Mouse (Mus musculus) heart, adult 11 months (tissue): ENCODE results near the gene Eef1g.
"Not testable (repeated sequence)": the region's sequence is repeated elsewhere in the genome, so short reads cannot be mapped to it uniquely, and the experiment has no call there.

Experiments
- DNase-seq: peaks from one replicate; pipeline ENCODE4 v3.0.0; 2022

Gene Eef1g

DNA sequence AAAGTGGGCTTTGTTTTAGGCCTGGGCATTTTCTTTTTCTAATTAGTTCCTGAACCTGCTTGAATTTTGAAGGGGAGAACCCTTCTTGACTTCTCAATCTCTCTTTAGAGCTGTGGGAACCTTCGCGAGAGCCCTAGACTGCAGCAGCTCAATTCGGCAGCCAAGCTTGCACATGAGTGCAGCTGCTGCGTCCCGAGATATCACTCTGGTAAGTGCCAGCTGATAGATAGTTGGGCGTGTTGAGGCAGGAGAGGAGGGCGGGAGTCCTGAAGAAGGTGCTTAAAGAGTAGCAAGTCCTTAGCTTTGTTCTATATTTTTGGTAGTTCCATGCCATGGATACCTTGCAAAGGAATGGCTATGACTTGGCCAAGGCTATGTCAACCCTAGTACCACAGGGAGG lies 19.9 kb upstream of the Eef1g start:
- no peak for DNase-seq

DNA sequence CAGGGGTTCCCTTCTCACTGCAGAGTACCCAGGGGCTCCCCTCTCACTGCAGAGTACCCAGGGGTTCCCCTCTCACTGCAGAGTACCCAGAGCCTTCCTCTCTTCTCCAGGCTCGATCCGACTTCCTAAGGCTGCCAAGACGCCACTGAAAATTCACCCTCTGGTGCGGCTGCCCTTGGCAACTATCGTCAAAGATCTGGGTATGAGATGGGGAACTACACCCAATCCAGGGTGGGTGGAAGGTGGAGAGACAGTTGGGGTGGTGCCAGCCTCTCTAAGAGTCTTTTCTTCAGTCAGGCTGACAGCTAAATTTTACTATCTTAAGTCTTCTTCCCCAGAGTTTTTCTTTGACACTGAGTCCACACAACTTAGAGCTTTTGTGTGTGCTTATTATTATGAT lies 16.7 kb upstream of the Eef1g start:
- DNase-seq: no peak

DNA sequence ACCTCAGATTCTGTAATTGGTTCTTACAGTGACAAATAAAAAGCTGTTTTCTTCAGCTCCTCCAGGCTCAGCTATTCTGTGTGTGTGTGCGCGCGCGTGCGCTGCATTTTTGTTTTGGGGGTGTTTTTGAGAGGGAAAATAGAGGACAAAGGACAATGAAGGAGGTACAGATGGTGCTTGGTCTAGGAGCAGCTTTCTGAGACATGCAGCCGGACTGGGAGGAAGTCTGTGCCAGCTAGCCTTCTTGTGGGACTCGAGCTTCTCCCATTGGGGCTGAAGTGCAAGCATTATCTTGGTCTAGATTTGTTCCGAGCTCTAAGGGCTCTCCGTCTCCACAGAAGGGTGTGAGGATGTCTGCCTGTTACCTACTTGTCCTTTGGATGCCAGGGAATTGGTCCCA lies 14.6 kb upstream of the Eef1g start:
- DNase-seq: no peak

DNA sequence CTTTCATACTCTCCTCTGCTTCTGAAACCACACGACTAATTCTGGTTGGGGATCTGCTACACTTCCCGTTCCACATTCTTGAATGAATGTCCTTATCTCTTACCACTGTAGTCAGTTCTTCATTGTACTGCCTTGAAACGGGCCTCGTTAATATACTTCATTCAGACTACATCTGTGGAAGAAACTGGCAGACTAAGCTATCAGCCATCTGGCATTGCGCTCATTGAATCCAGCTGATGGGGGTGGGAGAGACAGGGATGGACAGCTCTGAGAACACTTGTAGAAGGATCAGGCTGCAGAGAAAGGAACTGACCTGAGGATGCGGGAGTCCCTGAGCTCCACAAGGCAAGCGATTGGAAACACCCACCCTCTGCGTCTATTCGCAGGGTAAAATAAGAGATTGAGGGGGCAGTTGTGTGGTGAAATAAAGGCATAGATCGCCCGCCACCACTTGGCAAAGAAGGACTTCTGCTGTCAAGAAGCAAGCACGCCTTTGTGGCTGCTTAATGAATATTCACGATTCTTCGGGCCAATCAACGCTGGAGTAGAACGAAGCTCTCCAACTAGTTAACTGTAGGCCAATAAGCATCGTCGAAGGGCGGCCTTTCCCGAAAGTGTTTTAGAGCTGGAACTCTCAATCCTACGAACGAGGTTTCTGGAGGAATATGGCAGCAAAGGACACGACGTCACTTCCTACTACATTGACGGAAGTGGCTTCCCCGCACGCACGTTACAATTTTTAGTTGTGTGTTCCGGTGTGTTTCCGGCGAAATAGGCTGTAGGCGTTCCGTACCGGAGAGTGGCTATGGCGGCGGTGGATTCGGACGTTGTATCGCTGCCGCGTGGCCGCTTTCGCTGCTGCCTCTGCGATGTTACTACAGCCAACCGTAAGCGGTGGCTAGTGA lies 13.5 kb upstream of the Eef1g start, which contains the start of gene Tut1:
Gene Tut1 (plus strand): TSS at position 713 of the 905 bp plus-strand sequence.
- peak; percentile 99 for DNase-seq

- no peak for DNase-seq
Observed at GRCm38 (mm10) chr19:8954171-8954570, 12.7 kb upstream of the Eef1g start.

- no peak for DNase-seq
Observed at GRCm38 (mm10) chr19:8962256-8962655, 4.6 kb upstream of the Eef1g start.

DNA sequence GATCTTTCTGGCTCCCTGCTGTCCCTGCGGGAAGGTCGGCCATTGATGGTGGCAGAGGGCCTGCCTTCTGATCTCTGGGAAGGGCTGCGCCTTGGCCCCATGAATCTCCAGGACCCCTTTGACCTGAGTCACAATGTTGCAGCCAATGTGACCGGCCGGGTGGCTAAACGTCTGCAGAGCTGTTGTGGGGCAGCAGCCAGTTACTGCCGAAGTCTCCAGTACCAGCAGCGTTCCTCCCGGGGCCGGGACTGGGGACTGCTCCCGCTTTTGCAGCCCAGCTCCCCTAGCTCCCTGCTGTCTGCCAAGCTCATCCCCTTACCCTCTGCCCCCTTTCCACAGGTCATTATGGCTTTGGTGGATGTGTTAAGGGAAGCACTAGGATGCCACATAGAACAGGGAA lies 1.8 kb upstream of the Eef1g start:
- DNase-seq: no peak

- peak; percentile 97 for DNase-seq
Observed at GRCm38 (mm10) chr19:8965771-8966170, 1.1 kb upstream of the Eef1g start.

DNA sequence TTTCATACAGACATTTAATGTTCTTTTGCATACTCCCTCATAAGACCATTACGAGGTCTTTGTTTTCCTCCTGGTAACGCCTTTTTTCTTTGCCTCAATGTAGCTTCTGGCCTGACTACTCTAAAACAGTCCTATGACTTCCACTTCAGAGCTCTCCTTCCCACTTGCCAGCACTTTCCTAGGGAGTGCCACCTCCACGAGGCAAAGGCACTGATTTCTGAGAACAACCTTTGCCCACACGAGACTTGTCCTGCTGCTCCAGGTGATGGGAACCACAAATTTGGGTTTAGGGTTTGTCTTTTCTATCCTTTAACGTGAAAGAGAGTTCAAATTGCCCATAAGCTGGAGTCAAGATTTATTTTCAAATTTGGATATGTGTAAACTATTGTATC lies 647 bp upstream of the Eef1g start:
- DNase-seq: no peak

- DNase-seq: no peak
Observed at GRCm38 (mm10) chr19:8967373-8967743, 517 bp downstream of the Eef1g start.

DNA sequence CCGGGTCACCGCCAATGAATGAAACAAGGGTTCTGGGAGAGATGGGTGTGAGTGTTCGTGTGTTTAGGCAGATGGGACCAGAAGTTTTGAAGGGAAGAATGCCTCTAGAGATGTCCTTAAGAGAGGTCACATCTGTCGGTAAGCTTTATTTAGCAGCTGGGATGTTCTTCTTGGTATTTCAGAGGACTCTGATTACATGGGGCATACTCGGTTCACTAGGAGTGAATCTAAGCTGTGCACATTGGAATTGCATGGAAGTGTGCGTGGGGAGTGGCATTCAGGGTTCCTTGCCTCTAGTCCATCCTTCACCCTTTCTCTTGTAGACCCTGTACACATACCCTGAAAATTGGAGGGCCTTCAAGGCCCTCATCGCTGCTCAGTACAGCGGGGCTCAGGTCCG lies 1.1 kb downstream of the Eef1g start:
- DNase-seq: no peak

GRCm38 (mm10) chr19:8972491-8972890 lies 5.7 kb downstream of the Eef1g start:
- DNase-seq: not testable (repeated sequence)

DNA sequence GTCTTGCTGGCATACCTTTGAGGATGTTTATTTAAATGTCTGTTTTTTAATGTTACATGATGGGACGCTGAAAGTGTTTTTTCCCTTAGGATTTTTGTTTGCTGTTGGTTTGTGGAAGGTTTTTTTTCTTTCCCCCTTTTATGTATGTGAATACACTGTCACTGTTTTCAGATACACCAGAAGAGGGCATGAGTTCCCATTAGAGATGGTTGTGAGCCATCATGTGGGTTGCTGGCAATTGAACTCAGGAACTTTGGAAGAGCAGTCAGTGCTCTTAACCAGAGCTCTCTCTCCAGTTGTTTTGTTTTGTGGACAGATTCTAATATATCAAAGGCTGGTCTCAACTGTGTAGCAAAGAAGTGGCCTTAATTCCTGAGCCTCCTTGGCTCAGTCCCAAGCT lies 7.8 kb downstream of the Eef1g start:
- DNase-seq: no peak

DNA sequence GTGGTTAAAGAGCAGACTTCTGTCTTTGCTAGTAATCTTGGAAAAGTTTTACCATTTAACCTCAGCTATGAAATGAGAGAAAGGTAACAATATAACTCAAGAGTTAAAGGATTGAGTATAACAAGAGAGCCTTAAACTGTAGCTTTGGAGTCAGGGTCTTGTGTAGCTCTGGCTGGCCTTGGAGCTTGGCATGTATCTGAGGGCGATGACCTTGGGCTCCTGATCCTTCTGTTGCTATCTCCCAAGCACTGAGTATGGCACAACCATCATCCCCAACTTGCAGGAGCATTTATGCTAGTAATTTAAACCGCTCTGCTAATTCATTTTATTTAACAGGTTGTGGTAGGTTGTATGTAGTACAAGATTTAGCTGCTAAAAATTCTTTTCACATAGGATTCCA lies 8.7 kb downstream of the Eef1g start:
- DNase-seq: no peak

DNA sequence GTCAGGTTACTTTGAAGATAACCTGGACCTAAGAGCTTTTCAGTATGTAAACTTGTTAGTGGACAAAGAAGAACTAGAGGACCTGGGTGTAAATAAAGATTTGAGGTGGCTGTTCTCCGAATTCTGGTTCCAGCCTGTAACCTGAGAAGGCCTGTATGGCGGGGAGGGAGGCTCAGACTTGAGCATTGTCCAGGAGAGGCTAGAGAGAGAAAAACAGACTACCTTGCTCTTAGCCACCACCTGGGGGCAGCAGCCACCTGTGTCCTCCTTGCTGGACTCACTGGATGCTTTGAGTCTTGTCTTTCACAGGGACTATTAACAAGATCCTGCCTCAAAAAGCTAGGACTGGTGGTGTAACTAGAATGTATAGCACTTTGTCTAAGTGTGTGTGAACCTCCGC lies 9.7 kb downstream of the Eef1g start:
- peak; percentile 95 for DNase-seq

DNA sequence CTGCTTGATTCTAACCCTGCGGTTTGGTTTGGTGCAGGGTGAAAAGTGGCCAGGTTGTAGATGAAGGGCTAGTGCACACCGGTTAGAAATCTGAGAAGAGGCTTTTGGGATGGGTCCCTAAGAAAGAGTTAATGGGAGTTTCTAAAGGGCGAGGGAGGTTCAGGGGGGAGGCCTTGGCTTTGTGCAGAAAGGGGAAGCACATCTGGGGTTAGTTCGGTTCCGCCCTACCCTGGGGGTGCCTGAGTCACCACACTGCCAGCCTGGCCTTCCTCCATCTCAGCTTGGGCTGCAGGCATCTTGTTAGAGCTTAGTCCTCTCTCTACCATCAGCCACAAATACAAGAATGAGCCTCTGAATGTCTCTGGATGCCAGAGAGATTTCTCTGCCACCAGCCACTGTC lies 13.9 kb downstream of the Eef1g start:
- peak; percentile 96 for DNase-seq

- peak; percentile 95 for DNase-seq
Observed at GRCm38 (mm10) chr19:8981450-8982168, 14.8 kb downstream of the Eef1g start.

DNA sequence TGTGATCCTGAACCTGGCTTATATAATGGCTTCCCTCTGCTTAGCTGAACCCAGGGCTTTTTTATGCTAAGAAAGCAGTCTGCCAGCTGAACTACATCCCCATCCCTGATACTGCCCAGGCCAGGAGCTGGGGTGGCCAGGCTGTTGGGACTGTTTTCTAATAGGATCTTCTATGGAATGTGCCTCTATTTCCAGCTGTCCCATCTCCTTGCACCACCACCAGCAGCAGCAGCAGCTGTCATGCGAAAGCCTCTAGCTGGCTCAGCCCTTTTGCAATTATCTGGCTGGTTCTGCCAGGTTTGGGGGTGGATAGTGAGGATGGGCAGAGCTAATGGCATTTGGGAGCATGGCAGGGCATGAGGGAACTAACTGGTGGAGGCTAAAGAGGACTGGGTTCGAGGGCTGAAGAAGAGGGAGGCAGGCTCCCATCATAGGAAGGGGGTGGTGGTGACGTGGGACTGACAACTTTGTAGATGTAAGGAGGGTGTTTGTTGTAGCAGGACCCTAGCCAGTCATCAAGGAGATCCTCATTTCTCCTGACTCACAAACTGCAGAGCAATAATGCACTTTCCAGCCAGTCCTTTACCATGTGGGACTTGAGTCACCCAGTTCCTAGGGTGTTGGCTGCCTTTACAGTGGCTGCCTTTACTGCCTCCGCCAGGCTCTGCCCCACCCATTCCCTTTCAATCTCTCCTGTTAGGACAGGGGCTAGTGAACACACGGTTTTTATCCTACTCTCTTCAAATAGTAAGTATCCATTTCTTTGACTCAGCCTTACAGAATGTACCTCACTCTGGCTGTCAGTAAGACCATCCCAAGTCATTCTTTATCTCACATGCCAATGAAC lies 15.7 kb downstream of the Eef1g start:
- DNase-seq: peak; percentile 95

DNA sequence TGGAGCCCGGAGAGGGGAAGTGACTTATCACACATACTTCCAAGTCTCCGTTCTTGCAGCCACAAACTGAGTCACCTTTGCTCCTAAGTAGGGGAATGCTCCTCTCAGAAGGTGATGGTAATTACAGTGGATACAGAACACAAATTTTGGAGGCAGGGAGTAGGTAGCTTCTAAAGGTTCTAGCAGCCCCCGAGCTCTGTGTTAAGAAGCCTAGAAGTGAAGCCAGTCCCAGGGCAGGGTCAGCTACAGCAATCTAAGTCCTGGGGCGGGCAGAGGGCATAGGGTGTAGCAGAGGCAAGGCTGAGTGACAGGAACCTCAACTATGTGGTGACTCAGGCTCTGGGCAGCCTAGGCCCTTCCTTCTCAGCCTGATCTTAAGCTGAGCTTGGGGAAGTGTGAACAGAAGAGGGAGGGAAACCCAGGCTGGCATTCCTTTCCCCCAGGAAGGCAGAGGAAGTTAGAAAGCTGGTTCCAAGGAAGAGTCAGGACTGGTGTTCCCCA lies 16.4 kb downstream of the Eef1g start:
- DNase-seq: peak; percentile 98

DNA sequence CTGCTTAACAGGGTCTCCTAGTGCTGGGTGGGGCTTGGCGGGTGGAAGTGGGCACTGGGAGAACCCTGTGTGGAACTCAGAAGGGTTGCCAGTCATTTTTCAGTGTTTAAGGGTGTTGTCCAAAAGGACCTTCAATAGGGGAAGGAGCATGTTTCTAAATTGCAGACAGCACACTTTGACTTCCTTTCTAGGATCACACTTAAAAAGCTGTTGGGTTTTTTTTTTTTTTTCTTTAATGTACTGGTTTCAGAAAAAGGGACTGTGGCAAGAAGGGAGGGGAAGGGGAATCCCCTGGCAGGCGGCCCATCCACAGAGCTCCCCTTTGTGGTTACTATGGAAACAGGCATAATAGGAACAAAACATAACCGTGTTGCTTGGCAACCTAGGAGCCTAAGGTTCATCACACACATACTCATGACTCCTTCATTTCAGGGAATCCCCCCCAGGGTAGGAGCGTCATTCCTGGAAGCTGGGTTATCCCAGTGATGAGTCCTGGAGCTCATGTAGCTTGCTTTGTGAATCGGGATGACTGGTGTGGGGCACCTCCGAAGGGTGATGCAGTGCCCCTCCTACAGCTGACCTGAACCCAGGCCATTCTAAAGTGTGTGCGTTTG lies 17.5 kb downstream of the Eef1g start:
- peak; percentile 99 for DNase-seq

- peak; percentile 95 for DNase-seq
Observed at GRCm38 (mm10) chr19:8985891-8986290, 19.1 kb downstream of the Eef1g start.

- peak; percentile 98 for DNase-seq
Observed at GRCm38 (mm10) chr19:8987816-8988215, 21.0 kb downstream of the Eef1g start.
